Mouse (Mus musculus) frontal cortex, postnatal 14 days (tissue): ENCODE data around the gene Gcm2.

Experiments
- DNase-seq, 2 experiments: peaks; one replicate each; pipeline ENCODE4 v3.0.0; 2022; ENCODE audit warnings: low spot score in 2 of 2

The Gcm2 gene

GRCm38 (mm10) chr13:41079859-41080258 lies 31.0 kb downstream of the Gcm2 start:
- no peak for DNase-seq

- DNase-seq: peak; percentile 44 to 57
Observed at GRCm38 (mm10) chr13:41079421-41079780, 31.4 kb downstream of the Gcm2 start, which contains the start of gene Mak. Gene Mak (minus strand): TSS chr13:41079706.

GRCm38 (mm10) chr13:41078690-41079420 lies 32.0 kb downstream of the Gcm2 start:
- DNase-seq: no peak

- DNase-seq: no peak
Observed at GRCm38 (mm10) chr13:41077921-41078320, 32.9 kb downstream of the Gcm2 start.

- no peak for DNase-seq
Observed at GRCm38 (mm10) chr13:41073819-41074218, 37.0 kb downstream of the Gcm2 start.

GRCm38 (mm10) chr13:41071617-41072016 lies 39.2 kb downstream of the Gcm2 start:
- no peak for DNase-seq

- DNase-seq: no peak
Observed at GRCm38 (mm10) chr13:41067618-41068017, 43.2 kb downstream of the Gcm2 start.

- no peak for DNase-seq
Observed at GRCm38 (mm10) chr13:41051965-41052364, 58.9 kb downstream of the Gcm2 start.
